Mouse (Mus musculus): ENCODE results near the gene Tnnc1. TPM values are rescaled to one million over a fixed set of nuclear protein-coding genes. Genes with fewer than 3 reads are reported as not detected.

Tnnc1 gene
- polyA plus RNA-seq, 1 experiment from 2014 or later: 77.2 TPM

DNA sequence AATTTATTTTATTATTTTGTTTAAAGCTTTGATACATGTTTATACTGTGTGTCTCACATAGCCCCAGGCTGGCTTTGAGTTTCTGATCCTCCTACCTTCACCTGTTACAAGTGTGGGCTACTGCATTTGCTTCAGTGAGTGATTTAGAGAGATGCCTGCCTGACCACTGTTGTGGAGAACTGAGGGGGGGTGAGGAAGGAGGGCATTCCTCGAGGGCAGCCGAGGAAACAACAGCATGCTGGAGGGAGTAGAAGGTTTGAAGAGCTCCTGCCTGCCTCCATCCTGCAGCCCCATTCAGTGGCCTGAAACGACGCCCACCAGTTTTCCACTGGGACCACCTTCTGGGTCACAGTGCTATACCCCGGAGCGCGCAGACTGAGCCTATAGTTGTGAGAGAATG lies 42.7 kb upstream of the Tnnc1 start:
- Histone ChIP-seq H3K4me3 (ENCODE audit: low read depth, low read length) (no peak overlapping the region), H3K9ac (replicated peaks; ENCODE audit: low read depth) (no peak overlapping the region), H3K27me3 (replicated peaks; ENCODE audit: insufficient read depth, low read length) (no peaks in the 10 kb centered on the region), H3K27ac (ENCODE audit: low read length) (no peak overlapping the region), H3K4me1 (ENCODE audit: insufficient read depth, low read depth, low read length) (no peaks in the 10 kb centered on the region; the same call in none of the 2 replicates), H3K9me3 (ENCODE audit: low read length) (no peaks in the 10 kb centered on the region), H3K4me2 (replicated peaks; ENCODE audit: low read depth, low read length) (no peak overlapping the region), H3K36me3 (ENCODE audit: insufficient read depth, low read length) (0 out of 2 replicates have a peak, but pooled peaks cover 2% of the 10 kb centered on the region)
- ATAC-seq (no peak), DNase-seq (ENCODE audit: low spot score) (no peak)
- TF ChIP-seq EP300 (IDR thresholded peaks at IDR 0.05): no peak
- no peak for TF ChIP-seq CTCF (IDR thresholded peaks at IDR 0.05)
- 56% methylated on average over 7 of the region's 7 CpGs for WGBS

- Histone ChIP-seq H3K36me3 (ENCODE audit: insufficient read depth, low read length) (0 out of 2 replicates have a peak, but pooled peaks cover 7% of the 10 kb centered on the region), H3K27me3 (replicated peaks; ENCODE audit: insufficient read depth, low read length) (no peaks in the 10 kb centered on the region), H3K4me3 (ENCODE audit: low read depth, low read length) (no peak overlapping the region; the same call in 1 of the 2 replicates), H3K27ac (ENCODE audit: low read length) (0 out of 2 replicates have a peak overlapping the region, but pooled peaks have one; percentile 15), H3K9me3 (ENCODE audit: low read length) (no peaks in the 10 kb centered on the region), H3K9ac (replicated peaks; ENCODE audit: low read depth) (no peak overlapping the region), H3K4me2 (replicated peaks; ENCODE audit: low read depth, low read length) (peak overlapping the region; percentile 44), H3K4me1 (ENCODE audit: insufficient read depth, low read depth, low read length) (no peaks in the 10 kb centered on the region; the same call in none of the 2 replicates)
- DNase-seq (ENCODE audit: low spot score) (peak; percentile 65), ATAC-seq (peak; percentile 34)
- TF ChIP-seq EP300 (IDR thresholded peaks at IDR 0.05) (no peak), CTCF (IDR thresholded peaks at IDR 0.05) (peak; percentile 22)
- 39% methylated on average over 10 of the region's 10 CpGs for WGBS
Measured at GRCm38 (mm10) chr14:31165991-31166630, 42.0 kb upstream of the Tnnc1 start.

DNA sequence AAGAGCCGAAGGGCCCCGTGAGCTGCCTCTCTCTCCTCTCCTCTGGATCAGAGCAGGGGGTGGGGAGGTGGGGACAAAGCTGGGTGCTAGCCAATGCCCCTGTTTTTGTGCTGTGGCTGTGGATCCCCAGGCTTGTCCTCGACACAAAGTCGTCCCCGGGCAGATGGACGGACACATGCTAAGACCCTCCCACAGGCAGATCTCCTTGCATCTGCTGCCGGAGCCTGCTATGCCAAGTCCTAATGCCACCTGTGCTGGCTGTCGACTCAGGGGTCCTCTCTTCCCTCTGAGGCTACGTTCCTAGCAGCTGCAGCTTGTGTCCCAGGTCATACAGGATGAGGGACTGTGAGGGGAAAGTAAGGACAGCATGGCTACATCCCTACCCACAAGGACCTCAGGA lies 41.3 kb upstream of the Tnnc1 start:
- Histone ChIP-seq H3K27me3 (replicated peaks; ENCODE audit: insufficient read depth, low read length) (no peaks in the 10 kb centered on the region), H3K4me3 (ENCODE audit: low read depth, low read length) (peak overlapping the region; percentile 31; the same call in 1 of the 2 replicates), H3K9ac (replicated peaks; ENCODE audit: low read depth) (0 out of 2 replicates have a peak overlapping the region, but pooled peaks have one; percentile 19), H3K4me2 (replicated peaks; ENCODE audit: low read depth, low read length) (peak overlapping the region; percentile 44), H3K9me3 (ENCODE audit: low read length) (no peaks in the 10 kb centered on the region), H3K4me1 (ENCODE audit: insufficient read depth, low read depth, low read length) (no peaks in the 10 kb centered on the region; the same call in none of the 2 replicates), H3K36me3 (ENCODE audit: insufficient read depth, low read length) (peaks cover 14% of the 10 kb centered on the region; the same call in 1 of the 2 replicates), H3K27ac (ENCODE audit: low read length) (peak overlapping the region; percentile 15; the same call in 1 of the 2 replicates)
- ATAC-seq (no peak), DNase-seq (ENCODE audit: low spot score) (no peak)
- no peak for TF ChIP-seq EP300 (IDR thresholded peaks at IDR 0.05)
- TF ChIP-seq CTCF (IDR thresholded peaks at IDR 0.05): no peak
- 44% methylated on average over 9 of the region's 9 CpGs for WGBS

- peaks cover 28% of the 10 kb centered on the region for H3K36me3 ChIP-seq (ENCODE audit: insufficient read depth, low read length)
- 23% methylated on average over 10 of the region's 10 CpGs for WGBS
Measured at GRCm38 (mm10) chr14:31168425-31168824, 39.7 kb upstream of the Tnnc1 start, which contains the start of gene Stab1. Gene Stab1 (minus strand): TSS chr14:31168641.

DNA sequence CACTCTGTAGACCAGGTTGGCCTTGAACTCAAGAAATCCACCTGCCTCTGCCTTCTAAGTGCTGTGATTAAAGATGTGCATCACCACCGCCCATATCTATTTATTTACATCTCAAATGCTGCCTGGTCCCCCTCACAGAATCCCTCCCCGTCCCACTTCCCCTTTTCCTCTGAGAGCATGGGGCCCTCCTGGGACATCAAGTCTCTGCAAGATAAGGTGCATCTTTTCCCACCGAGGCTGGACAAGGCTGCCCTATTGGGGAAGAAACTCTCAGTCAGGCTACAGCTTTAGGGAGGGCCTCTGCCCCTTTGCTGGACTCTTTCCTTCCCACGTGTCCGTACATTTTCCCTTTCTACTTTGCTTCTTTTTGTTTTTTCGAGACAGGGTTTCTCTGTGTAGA lies 38.6 kb upstream of the Tnnc1 start:
- H3K36me3 ChIP-seq (ENCODE audit: insufficient read depth, low read length): peaks cover 37% of the 10 kb centered on the region
- no peaks in the 10 kb centered on the region for H3K9me3 ChIP-seq (ENCODE audit: low read length)
- no peak overlapping the region for H3K27ac ChIP-seq (ENCODE audit: low read length)
- no peak for TF ChIP-seq EP300 (IDR thresholded peaks at IDR 0.05)
- no peak for TF ChIP-seq CTCF (IDR thresholded peaks at IDR 0.05)
- H3K4me1 ChIP-seq (ENCODE audit: insufficient read depth, low read depth, low read length): no peaks in the 10 kb centered on the region; the same call in 1 of the 2 replicates
- no peak overlapping the region for H3K4me3 ChIP-seq (ENCODE audit: low read depth, low read length)
- no peaks in the 10 kb centered on the region for H3K27me3 ChIP-seq (replicated peaks; ENCODE audit: insufficient read depth, low read length)
- 51% methylated on average over 6 of the region's 6 CpGs for WGBS
- no peak for ATAC-seq
- H3K9ac ChIP-seq (replicated peaks; ENCODE audit: low read depth): no peak overlapping the region
- H3K4me2 ChIP-seq (replicated peaks; ENCODE audit: low read depth, low read length): no peak overlapping the region
- no peak for DNase-seq (ENCODE audit: low spot score)

More at GRCm38 (mm10) chr14:31168425-31168824, 39.7 kb upstream of the Tnnc1 start, which contains the start of gene Stab1:
- Histone ChIP-seq H3K4me1 (ENCODE audit: insufficient read depth, low read depth, low read length) (no peaks in the 10 kb centered on the region; the same call in 1 of the 2 replicates), H3K27ac (ENCODE audit: low read length) (peak within 1 kb of the TSS; percentile 62), H3K4me3 (ENCODE audit: low read depth, low read length) (peak within 1 kb of the TSS; percentile 31), H3K9ac (replicated peaks; ENCODE audit: low read depth) (peak within 1 kb of the TSS; percentile 19; the same call in 1 of the 2 replicates), H3K4me2 (replicated peaks; ENCODE audit: low read depth, low read length) (peak within 1 kb of the TSS; percentile 44), H3K9me3 (ENCODE audit: low read length) (no peaks in the 10 kb centered on the region), H3K27me3 (replicated peaks; ENCODE audit: insufficient read depth, low read length) (no peaks in the 10 kb centered on the region)
- no peak for TF ChIP-seq CTCF (IDR thresholded peaks at IDR 0.05)
- peak; percentile 79; the same call in 1 of the 2 replicates for TF ChIP-seq EP300 (IDR thresholded peaks at IDR 0.05)
- ATAC-seq (peak; percentile 66), DNase-seq (ENCODE audit: low spot score) (peak; percentile 62)

DNA sequence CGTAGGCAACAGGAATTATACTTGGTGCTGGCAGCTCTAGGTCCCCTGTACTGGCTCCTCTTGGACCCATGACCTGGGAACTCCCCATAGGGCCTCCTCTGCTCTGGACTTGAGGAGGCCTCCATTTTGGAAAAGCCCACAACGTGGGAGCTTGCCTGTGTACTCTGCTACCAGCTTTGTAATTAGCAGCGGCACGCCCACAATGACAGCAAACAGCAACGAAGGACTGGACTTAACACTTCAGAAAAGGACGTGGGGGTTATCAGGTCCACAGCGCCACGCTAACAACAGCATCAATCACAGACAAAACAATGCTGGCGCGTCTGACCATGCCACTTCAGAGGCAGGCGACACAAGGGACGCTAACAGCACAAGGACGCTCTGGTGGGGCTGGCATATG lies 37.1 kb upstream of the Tnnc1 start:
- H3K4me3 ChIP-seq (ENCODE audit: low read depth, low read length): no peak overlapping the region
- H3K9me3 ChIP-seq (ENCODE audit: low read length): no peaks in the 10 kb centered on the region
- H3K27me3 ChIP-seq (replicated peaks; ENCODE audit: insufficient read depth, low read length): no peaks in the 10 kb centered on the region
- no peak overlapping the region for H3K4me2 ChIP-seq (replicated peaks; ENCODE audit: low read depth, low read length)
- DNase-seq (ENCODE audit: low spot score) (no peak), ATAC-seq (no peak)
- H3K4me1 ChIP-seq (ENCODE audit: insufficient read depth, low read depth, low read length): no peaks in the 10 kb centered on the region; the same call in 1 of the 2 replicates
- WGBS: 80% methylated on average over 13 of the region's 13 CpGs
- H3K27ac ChIP-seq (ENCODE audit: low read length): no peak overlapping the region
- H3K9ac ChIP-seq (replicated peaks; ENCODE audit: low read depth): no peak overlapping the region
- TF ChIP-seq CTCF (IDR thresholded peaks at IDR 0.05) (no peak), EP300 (IDR thresholded peaks at IDR 0.05) (no peak)
- H3K36me3 ChIP-seq (ENCODE audit: insufficient read depth, low read length): peaks cover 51% of the 10 kb centered on the region

All from lung, postnatal 0 days (tissue).